Mouse (Mus musculus) limb, embryonic 12.5 days (tissue): Measurements from ENCODE around the gene Tshz2. TPM values are rescaled to one million over a fixed set of nuclear protein-coding genes. Genes with fewer than 3 reads are reported as not detected.
A peak's percentile ranks its signal among the peaks of the same experiment; 100 is the strongest.

ENCODE experiments used
- ATAC-seq: fragments of 200-750 bp; cut with Nextera tagmentation; 2 replicates; pipeline ENCODE4 v1.8.0; 2017; ENCODE audit warnings: low read depth, moderate TSS enrichment; ENCODE audit not compliant: insufficient number of reproducible peaks, insufficient read depth, low FRiP score, low TSS enrichment
- H3K27ac ChIP-seq: fragments of 300-500 bp; sonication (generic); 2 replicates; pipeline ENCODE4 v1.5.1; 2016; ENCODE audit warnings: mild to moderate bottlenecking, moderate library complexity
- H3K27me3 ChIP-seq: fragments of 300-500 bp; sonication (generic); 2 replicates; pipeline ENCODE4 v1.6.1; 2016; ENCODE audit warnings: mild to moderate bottlenecking, moderate library complexity
- H3K36me3 ChIP-seq: fragments of 300-500 bp; sonication (generic); 2 replicates; pipeline ENCODE4 v1.6.1; 2016; ENCODE audit warnings: mild to moderate bottlenecking, moderate library complexity
- H3K4me1 ChIP-seq: fragments of 300-500 bp; sonication (generic); replicated peaks from 2 replicates; pipeline ENCODE4 v1.6.1; 2016
- H3K4me2 ChIP-seq: fragments of 300-500 bp; sonication (generic); 2 replicates; pipeline ENCODE4 v1.6.1; 2016; ENCODE audit warnings: mild to moderate bottlenecking, moderate library complexity
- H3K4me3 ChIP-seq: fragments of 300-500 bp; sonication (generic); replicated peaks from 2 replicates; pipeline ENCODE4 v1.5.1; 2016; ENCODE audit warnings: mild to moderate bottlenecking
- H3K9ac ChIP-seq: fragments of 300-500 bp; sonication (generic); replicated peaks from 2 replicates; pipeline ENCODE4 v1.6.1; 2016; ENCODE audit warnings: mild to moderate bottlenecking, moderate library complexity
- H3K9me3 ChIP-seq: fragments of 300-500 bp; sonication (generic); 2 replicates; pipeline ENCODE4 v1.6.1; 2016; ENCODE audit warnings: mild to moderate bottlenecking, moderate library complexity
- WGBS: fragments of 180-500 bp; shearing (Covaris S2); methylation state at CpG from one replicate; pipeline ENCODE4 v1.1.7; 2016; 5-methylcytosine and 5-hydroxymethylcytosine counted together
- polyA plus RNA-seq: library from polyadenylated mRNA; unstranded; fragments of >200 nt; fragmentation: Nextera tagmentation; extraction: Ambion mirVana; gene quantifications from 2 replicates; pipeline ENCODE4 v1.2.1, GENCODE M21; 2016

Tshz2 gene
- polyA plus RNA-seq, 1 experiment from 2014 or later: 12.0 TPM

- Histone ChIP-seq H3K36me3 (no peaks in the 10 kb centered on the region), H3K4me1 (peaks cover 10% of the 10 kb centered on the region), H3K4me3 (no peak overlapping the region), H3K27ac (no peak overlapping the region), H3K27me3 (no peaks in the 10 kb centered on the region), H3K9ac (no peak overlapping the region), H3K4me2 (no peak overlapping the region), H3K9me3 (no peaks in the 10 kb centered on the region)
- WGBS: 89% methylated on average over 4 of the region's 4 CpGs
- ATAC-seq: no peak
Observed at GRCm38 (mm10) chr2:169599591-169599990, 33.2 kb upstream of the Tshz2 start.

DNA sequence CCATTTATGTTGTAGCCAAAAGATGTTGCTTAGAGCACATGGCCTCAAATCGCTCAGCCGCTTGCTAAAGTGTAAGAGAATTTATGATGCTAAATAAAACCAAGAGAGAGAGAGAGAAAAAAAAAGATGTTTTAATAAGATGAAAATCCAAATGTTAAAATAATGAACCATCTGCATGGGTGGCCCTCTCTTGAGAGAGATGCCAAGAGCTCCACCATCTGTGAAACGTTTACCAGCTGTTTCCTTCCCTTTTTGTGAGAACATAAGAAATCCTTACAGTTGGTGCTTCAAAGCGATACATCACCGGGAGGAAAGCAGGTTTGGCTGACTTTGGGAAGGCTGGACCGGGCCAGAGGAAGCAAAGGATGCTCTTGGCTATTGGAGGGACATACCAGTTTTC lies 32.6 kb upstream of the Tshz2 start:
- Histone ChIP-seq H3K27me3 (no peaks in the 10 kb centered on the region), H3K9me3 (no peaks in the 10 kb centered on the region), H3K27ac (no peak overlapping the region), H3K4me3 (no peak overlapping the region), H3K36me3 (no peaks in the 10 kb centered on the region), H3K9ac (no peak overlapping the region), H3K4me2 (no peak overlapping the region), H3K4me1 (peaks cover 10% of the 10 kb centered on the region)
- ATAC-seq: no peak
- WGBS: 38% methylated on average over 6 of the region's 6 CpGs

GRCm38 (mm10) chr2:169606901-169607678 lies 25.7 kb upstream of the Tshz2 start:
- no peak for ATAC-seq
- peaks cover 28% of the 10 kb centered on the region for H3K4me1 ChIP-seq
- no peak overlapping the region for H3K9ac ChIP-seq
- no peaks in the 10 kb centered on the region for H3K27me3 ChIP-seq
- H3K36me3 ChIP-seq: no peaks in the 10 kb centered on the region
- H3K27ac ChIP-seq: no peak overlapping the region
- no peak overlapping the region for H3K4me3 ChIP-seq
- H3K9me3 ChIP-seq: no peaks in the 10 kb centered on the region
- H3K4me2 ChIP-seq: no peak overlapping the region
- WGBS: 72% methylated on average over 13 of the region's 13 CpGs

DNA sequence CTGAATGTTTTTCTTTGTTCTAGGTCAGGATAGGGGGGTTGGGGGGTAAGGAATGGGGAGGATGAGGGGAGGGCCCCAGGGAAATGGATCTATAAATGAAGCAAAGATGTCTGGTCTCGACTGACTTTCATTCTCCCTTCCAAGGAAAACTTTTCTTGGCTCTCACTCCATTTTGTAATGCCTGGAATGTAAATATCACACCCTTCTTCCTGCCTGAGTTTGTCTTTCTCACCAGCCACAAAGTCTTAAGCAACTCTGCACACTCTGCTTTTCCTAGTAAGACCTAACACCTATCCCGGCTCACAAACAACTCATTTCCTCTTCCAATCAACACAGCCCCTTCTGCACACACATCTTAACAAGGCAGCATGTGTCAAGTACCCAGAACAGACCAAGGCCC lies 25.0 kb upstream of the Tshz2 start:
- no peaks in the 10 kb centered on the region for H3K27me3 ChIP-seq
- H3K9me3 ChIP-seq: no peaks in the 10 kb centered on the region
- H3K36me3 ChIP-seq: no peaks in the 10 kb centered on the region
- H3K4me2 ChIP-seq: no peak overlapping the region
- peaks cover 32% of the 10 kb centered on the region for H3K4me1 ChIP-seq
- H3K9ac ChIP-seq: no peak overlapping the region
- 23% methylated on average over 2 of the region's 2 CpGs for WGBS
- H3K4me3 ChIP-seq: no peak overlapping the region
- no peak for ATAC-seq
- no peak overlapping the region for H3K27ac ChIP-seq

DNA sequence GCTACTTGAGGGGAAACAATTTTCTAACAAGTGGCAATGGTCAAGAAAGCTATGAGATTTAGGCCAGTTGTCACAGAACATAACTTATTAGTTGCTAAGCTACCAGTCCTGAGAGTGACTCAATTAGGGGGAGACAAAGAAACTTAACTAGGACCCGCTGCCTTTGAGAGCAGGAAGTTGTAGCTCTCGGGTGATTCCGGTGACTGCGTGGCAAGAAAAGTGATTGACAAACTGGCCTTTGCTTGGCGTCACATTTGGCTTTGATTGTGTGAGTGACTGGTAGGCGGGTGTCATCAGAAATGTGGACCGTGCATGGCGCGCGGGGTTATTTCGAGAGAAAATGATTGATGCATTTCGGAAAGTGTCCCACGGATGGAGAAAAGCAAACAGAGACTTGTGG lies 22.9 kb upstream of the Tshz2 start:
- H3K4me3 ChIP-seq: no peak overlapping the region
- H3K4me2 ChIP-seq: peak overlapping the region; percentile 43
- H3K9ac ChIP-seq: no peak overlapping the region
- H3K27ac ChIP-seq: no peak overlapping the region
- H3K27me3 ChIP-seq: no peaks in the 10 kb centered on the region
- ATAC-seq: no peak
- H3K4me1 ChIP-seq: peaks cover 43% of the 10 kb centered on the region
- 10% methylated on average over 13 of the region's 13 CpGs for WGBS
- H3K36me3 ChIP-seq: no peaks in the 10 kb centered on the region
- H3K9me3 ChIP-seq: no peaks in the 10 kb centered on the region

GRCm38 (mm10) chr2:169610882-169611281 lies 21.9 kb upstream of the Tshz2 start:
- no peak overlapping the region for H3K4me3 ChIP-seq
- H3K27me3 ChIP-seq: no peaks in the 10 kb centered on the region
- H3K4me1 ChIP-seq: peaks cover 43% of the 10 kb centered on the region
- no peaks in the 10 kb centered on the region for H3K36me3 ChIP-seq
- no peak overlapping the region for H3K9ac ChIP-seq
- ATAC-seq: no peak
- no peaks in the 10 kb centered on the region for H3K9me3 ChIP-seq
- no peak overlapping the region for H3K27ac ChIP-seq
- 11% methylated on average over 8 of the region's 8 CpGs for WGBS
- peak overlapping the region; percentile 43; the same call in 1 of the 2 replicates for H3K4me2 ChIP-seq

DNA sequence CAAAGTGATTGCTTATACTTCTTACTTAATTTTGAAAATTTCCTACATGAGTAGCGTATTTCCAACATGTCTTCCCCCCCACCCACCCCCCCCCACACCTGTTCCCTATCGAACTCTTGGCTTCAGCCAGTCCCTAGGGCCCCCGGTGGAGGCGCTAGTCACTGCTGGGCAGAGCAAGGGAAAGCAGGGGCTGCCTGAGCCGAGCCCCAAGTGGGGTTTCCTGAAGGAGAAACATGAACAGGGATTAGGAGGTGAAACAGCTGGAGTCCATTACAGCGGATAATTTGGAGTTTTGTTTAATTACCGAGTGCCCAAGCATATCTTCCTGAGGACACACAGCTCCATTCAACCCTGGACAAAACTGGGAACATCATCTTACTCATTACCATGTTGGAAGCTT lies 21.3 kb upstream of the Tshz2 start:
- H3K36me3 ChIP-seq: no peaks in the 10 kb centered on the region
- no peaks in the 10 kb centered on the region for H3K9me3 ChIP-seq
- WGBS: 12% methylated on average over 7 of the region's 7 CpGs
- ATAC-seq: no peak
- H3K27me3 ChIP-seq: no peaks in the 10 kb centered on the region
- no peak overlapping the region for H3K27ac ChIP-seq
- H3K4me1 ChIP-seq: peaks cover 43% of the 10 kb centered on the region
- no peak overlapping the region for H3K4me3 ChIP-seq
- no peak overlapping the region for H3K9ac ChIP-seq
- 0 out of 2 replicates have a peak overlapping the region, but pooled peaks have one; percentile 0 for H3K4me2 ChIP-seq

DNA sequence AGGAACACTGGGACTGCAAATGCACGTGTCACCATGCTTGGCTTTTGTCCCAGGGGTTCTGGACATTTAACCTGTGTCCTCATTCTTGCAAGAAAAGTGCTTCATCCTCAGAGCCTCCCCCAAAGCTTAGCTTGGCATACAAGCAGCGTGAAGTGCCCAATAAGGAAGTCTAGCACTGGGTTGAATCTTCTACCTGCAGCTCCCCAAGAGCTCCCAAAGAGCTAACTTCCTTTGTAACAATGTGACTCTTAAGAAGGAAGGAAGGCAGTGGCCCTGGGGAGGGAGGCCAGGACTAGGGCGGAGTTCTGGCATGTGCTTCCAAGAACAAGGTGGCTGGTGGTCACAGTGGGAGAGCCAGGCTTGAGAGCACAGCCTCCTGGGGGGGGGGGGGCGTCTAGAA lies 18.1 kb upstream of the Tshz2 start:
- Histone ChIP-seq H3K27me3 (no peaks in the 10 kb centered on the region), H3K4me1 (peaks cover 36% of the 10 kb centered on the region), H3K9ac (no peak overlapping the region), H3K4me2 (no peak overlapping the region), H3K9me3 (no peaks in the 10 kb centered on the region), H3K27ac (no peak overlapping the region), H3K4me3 (no peak overlapping the region), H3K36me3 (no peaks in the 10 kb centered on the region)
- WGBS: 62% methylated on average over 4 of the region's 4 CpGs
- no peak for ATAC-seq

- Histone ChIP-seq H3K9ac (no peak overlapping the region), H3K9me3 (no peaks in the 10 kb centered on the region), H3K27ac (no peak overlapping the region), H3K4me2 (no peak overlapping the region), H3K27me3 (no peaks in the 10 kb centered on the region), H3K36me3 (no peaks in the 10 kb centered on the region), H3K4me1 (peaks cover 30% of the 10 kb centered on the region), H3K4me3 (no peak overlapping the region)
- 65% methylated on average over 6 of the region's 6 CpGs for WGBS
- ATAC-seq: no peak
Observed at GRCm38 (mm10) chr2:169615998-169616397, 16.8 kb upstream of the Tshz2 start.

DNA sequence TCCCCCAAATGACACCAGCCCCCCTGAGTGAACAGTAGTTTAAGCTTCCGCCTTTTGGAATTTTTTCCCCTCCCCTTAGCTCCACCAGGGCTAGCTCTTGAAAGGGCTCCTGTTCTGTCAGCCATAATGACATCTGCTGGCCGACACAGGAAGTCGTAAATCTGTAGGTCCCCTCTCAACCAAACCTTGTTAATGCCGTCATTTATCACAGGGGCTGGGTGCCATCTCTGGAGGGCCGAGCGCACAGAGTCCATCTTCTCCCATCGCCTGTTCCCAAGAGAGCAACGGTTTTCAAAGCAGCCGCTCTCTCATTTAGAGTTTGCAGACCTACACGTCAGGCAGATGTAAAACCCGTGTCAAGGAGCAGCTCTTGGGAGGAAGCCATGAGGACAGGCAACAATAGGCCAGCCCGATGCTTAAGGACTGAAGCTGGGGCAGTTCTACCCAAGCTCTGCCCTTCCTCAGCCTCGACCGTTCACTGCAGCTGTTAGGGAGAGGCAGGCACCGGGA lies 11.6 kb upstream of the Tshz2 start:
- Histone ChIP-seq H3K27ac (no peak overlapping the region), H3K36me3 (no peaks in the 10 kb centered on the region), H3K9me3 (no peaks in the 10 kb centered on the region), H3K27me3 (0 out of 2 replicates have a peak, but pooled peaks cover 7% of the 10 kb centered on the region), H3K4me3 (peak overlapping the region; percentile 28), H3K9ac (peak overlapping the region; percentile 47; the same call in 1 of the 2 replicates), H3K4me1 (peaks cover 19% of the 10 kb centered on the region), H3K4me2 (peak overlapping the region; percentile 62)
- 7% methylated on average over 15 of the region's 15 CpGs for WGBS
- peak; percentile 37; the same call in 1 of the 2 replicates for ATAC-seq

- Histone ChIP-seq H3K4me2 (no peak overlapping the region), H3K9ac (no peak overlapping the region), H3K27ac (no peak overlapping the region), H3K27me3 (0 out of 2 replicates have a peak, but pooled peaks cover 4% of the 10 kb centered on the region), H3K36me3 (no peaks in the 10 kb centered on the region), H3K9me3 (no peaks in the 10 kb centered on the region), H3K4me3 (no peak overlapping the region), H3K4me1 (peaks cover 14% of the 10 kb centered on the region)
- WGBS: 77% methylated on average over 3 of the region's 3 CpGs
- ATAC-seq: no peak
Observed at GRCm38 (mm10) chr2:169630070-169630469, 2.7 kb upstream of the Tshz2 start.
